Mouse (Mus musculus) embryo, embryonic 10 days (tissue): ENCODE data around the gene Tex12.

Experiments used
- DNase-seq: peaks from one replicate; pipeline ENCODE4 v3.0.0-alpha.2; 2015; ENCODE audit warnings: low spot score

Tex12 gene

GRCm38 (mm10) chr9:50555094-50555446, 6.1 kb downstream of the Tex12 start, which contains the start of gene Bco2:
TSS of gene Bco2 (minus strand) at chr9:50555181.
- DNase-seq: no peak

- peak; percentile 62 for DNase-seq
Measured at GRCm38 (mm10) chr9:50554241-50555093, 6.7 kb downstream of the Tex12 start, which contains the start of gene Il18. TSS of gene Il18 (plus strand) at chr9:50554827.

GRCm38 (mm10) chr9:50553547-50553946, 7.6 kb downstream of the Tex12 start:
- no peak for DNase-seq

- DNase-seq: no peak
Measured at GRCm38 (mm10) chr9:50552206-50552605, 8.9 kb downstream of the Tex12 start.

GRCm38 (mm10) chr9:50548936-50549335, 12.2 kb downstream of the Tex12 start:
- no peak for DNase-seq

- no peak for DNase-seq
Measured at GRCm38 (mm10) chr9:50547859-50548478, 13.2 kb downstream of the Tex12 start.

- DNase-seq: no peak
Measured at GRCm38 (mm10) chr9:50542401-50542800, 18.7 kb downstream of the Tex12 start.

- DNase-seq: no peak
Measured at GRCm38 (mm10) chr9:50540170-50540569, 21.0 kb downstream of the Tex12 start.

GRCm38 (mm10) chr9:50537295-50537694, 23.8 kb downstream of the Tex12 start:
- DNase-seq: no peak

GRCm38 (mm10) chr9:50536603-50537135, 24.5 kb downstream of the Tex12 start:
- no peak for DNase-seq

GRCm38 (mm10) chr9:50535930-50536329, 25.2 kb downstream of the Tex12 start:
- no peak for DNase-seq

- no peak for DNase-seq
Measured at GRCm38 (mm10) chr9:50533791-50534190, 27.3 kb downstream of the Tex12 start.

GRCm38 (mm10) chr9:50533328-50533727, 27.8 kb downstream of the Tex12 start:
- DNase-seq: no peak

GRCm38 (mm10) chr9:50530890-50531289, 30.2 kb downstream of the Tex12 start:
- DNase-seq: peak; percentile 35

- DNase-seq: peak; percentile 98
Measured at GRCm38 (mm10) chr9:50528293-50528892, 32.7 kb downstream of the Tex12 start, which contains the start of gene Pts. TSS of gene Pts (minus strand) at chr9:50528724.

GRCm38 (mm10) chr9:50527860-50528259, 33.3 kb downstream of the Tex12 start:
- DNase-seq: no peak

GRCm38 (mm10) chr9:50525585-50525984, 35.5 kb downstream of the Tex12 start:
- peak; percentile 6 for DNase-seq

- DNase-seq: peak; percentile 2
Measured at GRCm38 (mm10) chr9:50524936-50525335, 36.2 kb downstream of the Tex12 start.

- no peak for DNase-seq
Measured at GRCm38 (mm10) chr9:50522574-50522973, 38.6 kb downstream of the Tex12 start.

GRCm38 (mm10) chr9:50521562-50521961, 39.6 kb downstream of the Tex12 start:
- DNase-seq: no peak

- DNase-seq: no peak
Measured at GRCm38 (mm10) chr9:50520748-50521147, 40.4 kb downstream of the Tex12 start.

GRCm38 (mm10) chr9:50518781-50519180, 42.3 kb downstream of the Tex12 start:
- DNase-seq: peak; percentile 72

GRCm38 (mm10) chr9:50515462-50515861, 45.7 kb downstream of the Tex12 start:
- DNase-seq: no peak
